Mouse (Mus musculus): Measurements from ENCODE around the gene Med27.

The Med27 gene

GRCm38 (mm10) chr2:29400234-29400633 is 53.6 kb downstream of the Med27 start:
- no peak for DNase-seq (ENCODE audit: low read depth, low spot score)

- no peak for DNase-seq (ENCODE audit: low read depth, low spot score)
Measured at GRCm38 (mm10) chr2:29400812-29401211, 54.2 kb downstream of the Med27 start.

GRCm38 (mm10) chr2:29401868-29402267 is 55.2 kb downstream of the Med27 start:
- DNase-seq (ENCODE audit: low read depth, low spot score), result no peak

- no peak for DNase-seq (ENCODE audit: low read depth, low spot score)
Measured at GRCm38 (mm10) chr2:29402550-29403076, 56.0 kb downstream of the Med27 start.

- no peak for DNase-seq (ENCODE audit: low read depth, low spot score)
Measured at GRCm38 (mm10) chr2:29403799-29404530, 57.3 kb downstream of the Med27 start.

- no peak for DNase-seq (ENCODE audit: low read depth, low spot score)
Measured at GRCm38 (mm10) chr2:29404931-29405330, 58.3 kb downstream of the Med27 start.

- no peak for DNase-seq (ENCODE audit: low read depth, low spot score)
Measured at GRCm38 (mm10) chr2:29405848-29406247, 59.2 kb downstream of the Med27 start.

GRCm38 (mm10) chr2:29407350-29407749 is 60.7 kb downstream of the Med27 start:
- no peak for DNase-seq (ENCODE audit: low read depth, low spot score)

- no peak for DNase-seq (ENCODE audit: low read depth, low spot score)
Measured at GRCm38 (mm10) chr2:29407764-29408163, 61.1 kb downstream of the Med27 start.

- DNase-seq (ENCODE audit: low read depth, low spot score), result no peak
Measured at GRCm38 (mm10) chr2:29410884-29411283, 64.3 kb downstream of the Med27 start.

GRCm38 (mm10) chr2:29412458-29412857 is 65.8 kb downstream of the Med27 start:
- DNase-seq (ENCODE audit: low read depth, low spot score), result no peak

- no peak for DNase-seq (ENCODE audit: low read depth, low spot score)
Measured at GRCm38 (mm10) chr2:29413259-29413993, 66.8 kb downstream of the Med27 start.

GRCm38 (mm10) chr2:29414852-29415473 is 68.3 kb downstream of the Med27 start:
- no peak for DNase-seq (ENCODE audit: low read depth, low spot score)

GRCm38 (mm10) chr2:29418498-29418897 is 71.9 kb downstream of the Med27 start:
- DNase-seq (ENCODE audit: low read depth, low spot score), result no peak

GRCm38 (mm10) chr2:29419434-29419833 is 72.8 kb downstream of the Med27 start:
- no peak for DNase-seq (ENCODE audit: low read depth, low spot score)

- DNase-seq (ENCODE audit: low read depth, low spot score), result no peak
Measured at GRCm38 (mm10) chr2:29419946-29420345, 73.3 kb downstream of the Med27 start.

- DNase-seq (ENCODE audit: low read depth, low spot score), result no peak
Measured at GRCm38 (mm10) chr2:29422126-29422840, 75.7 kb downstream of the Med27 start.

- no peak for DNase-seq (ENCODE audit: low read depth, low spot score)
Measured at GRCm38 (mm10) chr2:29423059-29423458, 76.4 kb downstream of the Med27 start.

GRCm38 (mm10) chr2:29425386-29425785 is 78.8 kb downstream of the Med27 start:
- DNase-seq (ENCODE audit: low read depth, low spot score), result no peak

GRCm38 (mm10) chr2:29426684-29427083 is 80.1 kb downstream of the Med27 start:
- no peak for DNase-seq (ENCODE audit: low read depth, low spot score)

- no peak for DNase-seq (ENCODE audit: low read depth, low spot score)
Measured at GRCm38 (mm10) chr2:29432565-29432964, 85.9 kb downstream of the Med27 start.

- DNase-seq (ENCODE audit: low read depth, low spot score), result no peak
Measured at GRCm38 (mm10) chr2:29436376-29436775, 89.8 kb downstream of the Med27 start.
